Mouse (Mus musculus): ENCODE data around the gene Klrg2. TPM values are rescaled to one million over a fixed set of nuclear protein-coding genes. Genes with fewer than 3 reads are reported as not detected.

The Klrg2 gene
- polyA plus RNA-seq, 1 experiment from 2014 or later, result 0.26 TPM

DNA sequence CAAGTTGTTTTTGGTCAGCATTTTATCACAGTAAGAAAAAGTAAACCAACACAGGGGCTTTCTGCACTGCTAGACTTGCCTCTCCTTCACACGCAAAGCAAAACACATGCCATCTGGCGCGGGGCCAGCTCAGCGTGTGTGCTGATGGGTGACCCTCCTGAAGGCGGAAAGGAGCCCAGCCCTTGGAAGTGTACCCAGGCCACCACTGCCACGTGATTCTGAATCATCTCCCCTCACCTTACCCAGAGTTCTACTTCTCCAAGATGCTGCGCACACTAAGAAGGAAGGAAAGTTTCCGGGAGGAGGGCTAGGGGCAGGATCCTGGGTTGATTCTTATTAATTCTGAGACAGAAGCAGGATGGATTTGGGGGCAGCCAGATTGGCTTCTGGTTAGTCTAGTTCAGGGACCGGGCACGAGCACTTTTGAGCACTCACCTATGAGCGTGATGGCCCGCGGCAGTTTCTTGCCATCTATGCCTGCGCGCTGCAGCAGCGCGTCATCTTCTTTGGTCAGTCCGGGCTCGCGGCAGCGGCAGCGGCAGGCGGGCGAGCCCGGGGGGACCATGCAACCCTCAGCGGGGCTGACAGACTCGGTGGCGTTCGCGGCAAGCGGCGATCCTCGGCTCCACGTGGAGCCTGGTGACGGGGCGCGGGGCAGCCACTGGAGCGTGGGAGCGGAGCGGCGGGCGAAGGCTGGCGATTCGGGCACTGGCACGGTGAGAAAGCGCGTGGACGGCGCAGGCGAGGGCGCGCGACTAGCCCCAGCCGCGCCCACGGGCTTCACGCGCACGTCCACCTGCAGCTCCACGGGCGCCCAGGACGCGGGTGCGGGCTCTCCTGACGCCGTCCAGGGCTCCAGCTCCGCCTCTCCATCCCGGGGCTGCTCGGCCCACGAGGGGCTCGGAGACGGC lies 846 bp downstream of the Klrg2 start:
- H3K4me2 ChIP-seq (ENCODE audit: low read depth, low read length), result peak overlapping the region; percentile 100
- WGBS, result under 1% methylated on average over 68 of the region's 72 CpGs
- ATAC-seq, result peak; percentile 81

DNA sequence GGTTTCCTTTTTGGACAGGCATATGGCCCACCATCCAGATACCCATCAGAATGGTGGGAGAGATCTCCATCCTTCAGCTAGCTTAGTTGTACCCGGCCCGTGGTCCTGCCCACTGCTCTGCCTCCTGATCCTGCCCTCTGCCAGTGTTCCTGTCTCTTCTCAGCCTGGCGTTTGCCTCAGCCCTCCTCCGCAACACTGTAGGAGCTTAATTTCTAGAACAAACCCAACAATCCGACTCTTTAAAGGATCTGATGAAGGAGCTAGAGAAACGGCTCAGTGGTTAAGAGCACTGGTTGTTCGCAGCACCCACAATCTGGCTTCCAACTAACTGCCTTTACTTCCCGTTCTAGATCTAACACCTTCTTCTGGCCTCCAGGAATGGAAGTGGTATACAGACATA lies 2.6 kb downstream of the Klrg2 start:
- WGBS, result 86% methylated on average over 8 of the region's 8 CpGs
- H3K36me3 ChIP-seq (ENCODE audit: control insufficient read depth, insufficient read depth, low read length), result no peaks in the 10 kb centered on the region
- no peak for ATAC-seq
- no peak overlapping the region for H3K27ac ChIP-seq (ENCODE audit: low read length)
- no peak overlapping the region for H3K4me3 ChIP-seq (ENCODE audit: low read length)
- peaks cover 41% of the 10 kb centered on the region for H3K27me3 ChIP-seq (replicated peaks; ENCODE audit: control insufficient read depth, insufficient read depth, low read length)
- H3K9ac ChIP-seq (ENCODE audit: low read depth, low read length), result no peak overlapping the region
- no peak overlapping the region for H3K4me2 ChIP-seq (ENCODE audit: low read depth, low read length)
- H3K4me1 ChIP-seq (ENCODE audit: control insufficient read depth, insufficient read depth, low read length), result peaks cover 15% of the 10 kb centered on the region
- no peaks in the 10 kb centered on the region for H3K9me3 ChIP-seq (ENCODE audit: control insufficient read depth, low read length)

More for the DNA sequence above, 846 bp downstream of the Klrg2 start:
- Histone ChIP-seq H3K9ac (ENCODE audit: low read depth, low read length) (peak overlapping the region; percentile 63), H3K4me3 (ENCODE audit: low read length) (peak overlapping the region; percentile 63), H3K9me3 (ENCODE audit: control insufficient read depth, low read length) (no peaks in the 10 kb centered on the region), H3K27ac (ENCODE audit: low read length) (no peak overlapping the region), H3K27me3 (replicated peaks; ENCODE audit: control insufficient read depth, insufficient read depth, low read length) (peaks cover 57% of the 10 kb centered on the region), H3K36me3 (ENCODE audit: control insufficient read depth, insufficient read depth, low read length) (no peaks in the 10 kb centered on the region), H3K4me1 (ENCODE audit: control insufficient read depth, insufficient read depth, low read length) (peaks cover 15% of the 10 kb centered on the region)

DNA sequence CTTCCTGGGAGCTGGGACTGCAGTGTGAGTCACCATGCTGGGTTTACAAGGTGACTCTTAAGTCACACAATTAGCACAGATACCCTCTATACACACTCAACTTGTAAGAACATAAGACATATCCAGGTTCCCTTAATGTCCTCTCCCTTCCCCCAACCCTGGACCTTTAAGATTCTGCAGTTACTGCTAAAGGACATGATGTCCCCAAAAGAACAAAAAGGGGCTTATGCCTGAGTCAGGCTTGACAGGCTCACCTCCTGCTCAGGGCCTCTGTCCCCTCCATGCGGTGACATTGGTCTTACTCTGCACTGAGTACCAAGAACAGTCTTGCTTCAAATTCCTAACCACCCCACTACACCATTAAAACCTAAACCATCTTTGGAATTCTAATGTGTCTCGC lies 4.2 kb downstream of the Klrg2 start:
- no peak overlapping the region for H3K4me3 ChIP-seq (ENCODE audit: low read length)
- H3K9ac ChIP-seq (ENCODE audit: low read depth, low read length), result no peak overlapping the region
- WGBS, result 89% methylated on average over 2 of the region's 2 CpGs
- H3K27ac ChIP-seq (ENCODE audit: low read length), result no peak overlapping the region
- no peaks in the 10 kb centered on the region for H3K9me3 ChIP-seq (ENCODE audit: control insufficient read depth, low read length)
- no peaks in the 10 kb centered on the region for H3K36me3 ChIP-seq (ENCODE audit: control insufficient read depth, insufficient read depth, low read length)
- no peak overlapping the region for H3K4me2 ChIP-seq (ENCODE audit: low read depth, low read length)
- H3K4me1 ChIP-seq (ENCODE audit: control insufficient read depth, insufficient read depth, low read length), result peaks cover 15% of the 10 kb centered on the region
- peaks cover 38% of the 10 kb centered on the region for H3K27me3 ChIP-seq (replicated peaks; ENCODE audit: control insufficient read depth, insufficient read depth, low read length)
- no peak for ATAC-seq

DNA sequence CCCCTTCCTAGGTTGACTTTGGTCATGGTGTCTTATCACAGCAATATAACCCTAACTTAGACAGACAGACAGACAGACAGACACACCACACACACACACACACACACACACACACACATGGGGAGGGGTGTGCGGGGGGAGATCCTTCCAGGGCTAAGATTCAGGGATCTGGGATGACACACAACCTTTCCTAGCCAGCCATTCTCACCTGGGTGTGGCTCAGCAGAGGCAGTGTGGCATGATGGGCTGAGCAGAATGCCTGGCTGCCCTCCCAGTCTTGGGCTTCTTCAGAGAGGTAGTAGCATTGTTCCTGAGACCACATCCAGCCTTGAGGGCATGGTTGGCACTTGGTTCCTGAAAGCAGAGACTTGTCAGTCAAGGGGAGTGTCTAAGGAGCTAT lies 7.5 kb downstream of the Klrg2 start:
- H3K9me3 ChIP-seq (ENCODE audit: control insufficient read depth, low read length), result no peaks in the 10 kb centered on the region
- 92% methylated on average over 1 of the region's 1 CpGs for WGBS
- H3K4me3 ChIP-seq (ENCODE audit: low read length), result no peak overlapping the region
- H3K4me2 ChIP-seq (ENCODE audit: low read depth, low read length), result no peak overlapping the region
- no peak for ATAC-seq
- H3K27ac ChIP-seq (ENCODE audit: low read length), result no peak overlapping the region
- H3K36me3 ChIP-seq (ENCODE audit: control insufficient read depth, insufficient read depth, low read length), result no peaks in the 10 kb centered on the region
- no peak overlapping the region for H3K9ac ChIP-seq (ENCODE audit: low read depth, low read length)
- H3K27me3 ChIP-seq (replicated peaks; ENCODE audit: control insufficient read depth, insufficient read depth, low read length), result peaks cover 7% of the 10 kb centered on the region; the same call in 1 of the 2 replicates
- H3K4me1 ChIP-seq (ENCODE audit: control insufficient read depth, insufficient read depth, low read length), result no peaks in the 10 kb centered on the region

DNA sequence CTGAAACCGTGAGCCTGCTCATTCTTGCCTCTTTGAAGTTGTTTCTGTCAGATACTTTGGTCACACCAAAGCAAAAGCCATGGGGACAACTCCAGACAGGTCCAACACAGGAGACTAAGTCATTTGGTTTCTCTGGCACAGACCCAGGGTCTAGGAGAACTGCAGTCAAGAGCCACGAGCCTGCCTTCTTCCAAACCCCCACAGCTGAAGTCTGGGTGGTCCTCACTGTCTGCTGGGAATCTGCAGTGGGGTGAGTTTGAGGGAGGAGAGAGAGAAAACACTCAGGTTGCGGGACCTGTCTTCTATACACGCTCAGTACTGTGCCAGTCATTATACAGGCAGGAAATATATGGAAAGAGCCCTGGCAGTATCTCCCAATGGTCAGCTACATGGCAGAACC lies 9.6 kb downstream of the Klrg2 start:
- Histone ChIP-seq H3K9me3 (ENCODE audit: control insufficient read depth, low read length) (no peaks in the 10 kb centered on the region), H3K36me3 (ENCODE audit: control insufficient read depth, insufficient read depth, low read length) (no peaks in the 10 kb centered on the region), H3K4me1 (ENCODE audit: control insufficient read depth, insufficient read depth, low read length) (no peaks in the 10 kb centered on the region), H3K9ac (ENCODE audit: low read depth, low read length) (no peak overlapping the region), H3K4me3 (ENCODE audit: low read length) (no peak overlapping the region), H3K27ac (ENCODE audit: low read length) (no peak overlapping the region), H3K4me2 (ENCODE audit: low read depth, low read length) (no peak overlapping the region), H3K27me3 (replicated peaks; ENCODE audit: control insufficient read depth, insufficient read depth, low read length) (no peaks in the 10 kb centered on the region)
- no peak for ATAC-seq
- 74% methylated on average over 4 of the region's 4 CpGs for WGBS

DNA sequence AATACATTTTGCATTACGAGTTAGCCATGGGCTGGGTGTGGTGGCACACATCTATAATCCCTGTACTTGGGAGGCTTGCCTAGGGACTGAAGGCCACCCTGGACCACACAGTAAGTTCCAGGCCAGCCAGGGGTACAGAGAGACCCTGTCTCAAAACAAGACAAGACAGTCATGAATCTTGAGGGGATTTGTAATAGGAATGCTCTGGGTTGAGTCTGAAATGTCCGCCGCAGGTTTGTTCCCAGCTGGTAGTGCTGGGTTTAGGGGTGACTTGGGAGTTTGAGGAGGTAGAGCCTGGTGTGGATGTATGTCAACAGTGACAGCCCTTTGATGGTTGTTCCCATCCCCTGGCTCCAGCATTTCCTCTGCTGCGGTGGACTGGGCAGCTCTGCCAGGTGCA lies 10.0 kb downstream of the Klrg2 start:
- no peak for ATAC-seq
- Histone ChIP-seq H3K9ac (ENCODE audit: low read depth, low read length) (no peak overlapping the region), H3K4me2 (ENCODE audit: low read depth, low read length) (no peak overlapping the region), H3K27me3 (replicated peaks; ENCODE audit: control insufficient read depth, insufficient read depth, low read length) (no peaks in the 10 kb centered on the region), H3K4me3 (ENCODE audit: low read length) (no peak overlapping the region), H3K9me3 (ENCODE audit: control insufficient read depth, low read length) (no peaks in the 10 kb centered on the region), H3K27ac (ENCODE audit: low read length) (no peak overlapping the region), H3K36me3 (ENCODE audit: control insufficient read depth, insufficient read depth, low read length) (no peaks in the 10 kb centered on the region), H3K4me1 (ENCODE audit: control insufficient read depth, insufficient read depth, low read length) (no peaks in the 10 kb centered on the region)
- WGBS, result 92% methylated on average over 4 of the region's 4 CpGs

DNA sequence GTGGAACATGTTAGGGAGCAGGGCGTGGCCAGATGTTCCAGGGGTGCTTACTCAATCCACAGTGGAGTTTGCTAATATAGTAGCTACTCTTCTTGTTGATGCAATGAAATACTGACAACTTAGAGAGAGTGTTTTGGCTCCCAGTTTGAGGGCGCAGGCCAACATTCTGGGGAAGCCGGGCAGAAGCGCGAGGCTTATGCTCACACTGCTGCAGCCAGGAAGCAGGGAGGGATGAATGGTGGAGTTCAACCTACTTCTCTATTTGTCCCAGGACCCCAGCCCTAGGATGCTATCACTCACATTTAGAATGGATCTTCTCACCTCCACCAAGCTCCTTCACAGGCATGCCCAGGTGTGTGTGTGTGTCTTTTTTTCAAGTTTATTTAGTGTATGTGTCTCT lies 11.0 kb downstream of the Klrg2 start:
- Histone ChIP-seq H3K4me3 (ENCODE audit: low read length) (no peak overlapping the region), H3K36me3 (ENCODE audit: control insufficient read depth, insufficient read depth, low read length) (no peaks in the 10 kb centered on the region), H3K27me3 (replicated peaks; ENCODE audit: control insufficient read depth, insufficient read depth, low read length) (no peaks in the 10 kb centered on the region), H3K4me2 (ENCODE audit: low read depth, low read length) (no peak overlapping the region), H3K9me3 (ENCODE audit: control insufficient read depth, low read length) (no peaks in the 10 kb centered on the region), H3K27ac (ENCODE audit: low read length) (no peak overlapping the region), H3K9ac (ENCODE audit: low read depth, low read length) (no peak overlapping the region), H3K4me1 (ENCODE audit: control insufficient read depth, insufficient read depth, low read length) (no peaks in the 10 kb centered on the region)
- ATAC-seq, result no peak
- 96% methylated on average over 5 of the region's 5 CpGs for WGBS

DNA sequence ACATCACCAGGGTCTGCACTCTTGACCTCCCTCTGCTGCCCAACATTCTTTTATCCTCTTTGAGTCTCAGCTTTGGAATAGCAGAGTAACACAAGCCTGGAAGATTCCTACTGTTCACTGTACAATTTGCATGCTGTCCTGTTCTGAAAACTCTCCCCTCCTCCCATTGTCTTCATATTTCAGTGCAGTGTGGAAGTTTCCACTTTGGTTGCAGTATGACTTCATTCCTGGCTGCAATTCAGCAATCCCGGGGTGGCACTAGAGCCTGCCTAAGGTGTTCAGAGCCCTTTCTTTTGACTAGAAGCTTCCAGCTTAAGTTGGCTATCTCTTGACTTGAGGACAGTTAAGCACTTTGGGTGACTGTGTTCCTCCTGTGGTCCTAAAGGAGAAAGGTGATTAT lies 12.6 kb downstream of the Klrg2 start:
- 67% methylated on average over 1 of the region's 1 CpGs for WGBS
- Histone ChIP-seq H3K36me3 (ENCODE audit: control insufficient read depth, insufficient read depth, low read length) (no peaks in the 10 kb centered on the region; the same call in 1 of the 2 replicates), H3K9me3 (ENCODE audit: control insufficient read depth, low read length) (no peaks in the 10 kb centered on the region), H3K27me3 (replicated peaks; ENCODE audit: control insufficient read depth, insufficient read depth, low read length) (no peaks in the 10 kb centered on the region), H3K4me3 (ENCODE audit: low read length) (no peak overlapping the region), H3K27ac (ENCODE audit: low read length) (no peak overlapping the region), H3K9ac (ENCODE audit: low read depth, low read length) (no peak overlapping the region), H3K4me2 (ENCODE audit: low read depth, low read length) (no peak overlapping the region), H3K4me1 (ENCODE audit: control insufficient read depth, insufficient read depth, low read length) (no peaks in the 10 kb centered on the region)
- ATAC-seq, result no peak

DNA sequence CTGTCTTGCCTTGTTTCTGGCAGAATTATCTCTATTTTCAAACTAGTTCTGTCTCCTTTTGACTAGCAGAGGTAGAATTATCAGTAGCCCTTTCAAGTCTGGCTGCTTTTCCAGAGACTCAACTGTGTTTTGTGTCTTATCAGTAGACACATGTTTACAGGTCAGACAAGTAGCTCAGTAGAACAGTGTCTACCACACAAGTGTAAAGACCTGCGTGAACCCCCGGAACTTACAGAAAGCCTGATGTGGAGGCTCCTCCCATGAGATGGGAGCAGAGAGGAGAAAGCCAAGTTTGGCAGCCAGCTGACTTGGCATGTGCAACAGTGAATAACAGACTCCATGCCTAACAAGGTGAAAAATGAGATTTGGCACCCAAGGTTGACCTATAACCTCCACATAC lies 13.6 kb downstream of the Klrg2 start:
- 88% methylated on average over 2 of the region's 2 CpGs for WGBS
- no peaks in the 10 kb centered on the region for H3K27me3 ChIP-seq (replicated peaks; ENCODE audit: control insufficient read depth, insufficient read depth, low read length)
- H3K4me3 ChIP-seq (ENCODE audit: low read length), result no peak overlapping the region
- ATAC-seq, result no peak
- no peak overlapping the region for H3K4me2 ChIP-seq (ENCODE audit: low read depth, low read length)
- H3K9ac ChIP-seq (ENCODE audit: low read depth, low read length), result no peak overlapping the region
- no peak overlapping the region for H3K27ac ChIP-seq (ENCODE audit: low read length)
- H3K9me3 ChIP-seq (ENCODE audit: control insufficient read depth, low read length), result no peaks in the 10 kb centered on the region
- peaks cover 4% of the 10 kb centered on the region; the same call in 1 of the 2 replicates for H3K36me3 ChIP-seq (ENCODE audit: control insufficient read depth, insufficient read depth, low read length)
- H3K4me1 ChIP-seq (ENCODE audit: control insufficient read depth, insufficient read depth, low read length), result no peaks in the 10 kb centered on the region
